Mouse (Mus musculus): ENCODE measurements around the gene Slc30a7.

DNA sequence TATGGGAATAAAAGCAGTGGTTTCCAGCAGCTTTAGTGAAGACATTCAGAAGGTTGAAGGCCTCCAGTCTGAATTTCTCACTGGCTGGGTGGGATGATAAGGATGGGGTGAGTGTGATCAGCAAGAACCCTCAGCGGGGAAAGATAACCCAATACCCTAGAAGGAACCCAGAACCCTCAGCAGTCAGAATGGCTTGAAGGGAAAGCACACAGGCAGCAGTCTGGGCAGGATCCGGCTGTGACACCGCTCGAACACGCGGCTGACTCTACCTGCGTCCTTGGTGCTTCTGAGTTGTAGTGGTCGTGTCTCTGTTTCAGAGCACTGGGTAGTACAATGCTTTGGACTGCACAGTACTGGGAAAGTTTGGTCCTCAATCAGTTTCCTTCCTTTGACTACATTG lies 60.9 kb downstream of the Slc30a7 start:
- TF ChIP-seq CTCF (IDR thresholded peaks at IDR 0.05; ENCODE audit: borderline replicate concordance, insufficient read depth, low read depth, low read length): no peak
- TF ChIP-seq POLR2A (IDR thresholded peaks at IDR 0.05; ENCODE audit: borderline replicate concordance, insufficient read depth, low read length): no peak
